Mouse (Mus musculus): Measurements from ENCODE around the gene Gm14525. TPM values are rescaled to one million over a fixed set of nuclear protein-coding genes. Genes with fewer than 3 reads are reported as not detected.

Gene Gm14525
- not detected for polyA plus RNA-seq (2015; fragmentation: Illumina TruSeq; extraction: RNeasy Lipid Tissue Mini Kit (QIAGEN cat#74804); ENCODE audit: insufficient read depth, low replicate concordance)

GRCm38 (mm10) chrX:26702538-26702937 is at the start of gene Gm14525:
Gm14525 (minus strand) TSS chrX:26702638.

Other genes starting within 250 kb of the Gm14525 start
- not detected for gene Slx, start 157.1 kb downstream of the Gm14525 start, polyA plus RNA-seq (2015; fragmentation: Illumina TruSeq; extraction: RNeasy Lipid Tissue Mini Kit (QIAGEN cat#74804); ENCODE audit: insufficient read depth, low replicate concordance)
- not detected for gene Gm6121, start 233.1 kb upstream of the Gm14525 start, polyA plus RNA-seq (2015; fragmentation: Illumina TruSeq; extraction: RNeasy Lipid Tissue Mini Kit (QIAGEN cat#74804); ENCODE audit: insufficient read depth, low replicate concordance)